In the genomic region with DNA sequence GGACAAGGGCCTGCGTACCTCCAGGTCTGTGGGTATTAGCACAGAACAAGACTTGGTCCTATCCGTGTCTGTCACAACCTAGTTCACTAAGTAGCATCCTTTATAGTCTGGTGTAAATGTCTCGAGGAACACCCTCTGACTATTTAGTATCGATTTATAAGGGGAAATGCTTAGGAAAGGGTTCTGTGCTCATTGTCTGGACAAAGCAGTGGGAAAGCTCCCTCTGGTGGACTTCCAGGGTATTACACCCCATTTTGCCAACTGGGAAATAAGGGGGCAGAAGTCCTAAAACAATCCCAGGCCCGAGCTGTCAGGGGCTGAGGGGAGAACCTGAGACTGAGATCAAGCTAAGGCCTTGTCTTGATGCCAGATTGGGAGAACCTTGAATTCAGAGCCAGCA, we compare ENCODE assay signal across 9 mouse cellular contexts. TPM values are rescaled to one million over a fixed set of nuclear protein-coding genes. Genes with fewer than 3 reads are reported as not detected.
A peak's percentile ranks its signal among the peaks of the same experiment; 100 is the strongest.
DNase-seq lines count a peak whose midpoint lies in the region; ATAC-seq and TF ChIP-seq lines count a peak whose summit lies in the region.
"Had no signal": no experiment of that assay in that cellular context is flagged by ENCODE, and none has a peak within 500 bp of the region (broad histone marks: within the 10 kb centered on the region; RNA-seq: fewer than 3 reads in every experiment).

No protein-coding gene starts in this region.

- no peak overlapping the region for H3K4me2 ChIP-seq in liver, embryonic 14.5 days (ENCODE audit: low read depth)
- no peak overlapping the region for H3K4me2 ChIP-seq in neural tube, embryonic 14.5 days (ENCODE audit: low read depth, low read length)

- H3K9ac ChIP-seq in liver, embryonic 14.5 days (replicated peaks), result no peak overlapping the region
- no peak overlapping the region for H3K9ac ChIP-seq in neural tube, embryonic 14.5 days (replicated peaks; ENCODE audit: low read depth, low read length)

- no peaks in the 10 kb centered on the region; a peak in 1 of 4 replicates for H3K4me1 ChIP-seq in liver, embryonic 14.5 days (replicated peaks; ENCODE audit: control insufficient read depth in 2 of 2, insufficient read depth in 2 of 2, low read length in 1 of 2)
- no peaks in the 10 kb centered on the region for H3K4me1 ChIP-seq in neural tube, embryonic 14.5 days (ENCODE audit: control insufficient read depth, insufficient read depth, low read length)
- H3K4me1 ChIP-seq in thymus, adult 2 months (replicated peaks; ENCODE audit: control insufficient read depth, insufficient read depth, low read length), result no peaks in the 10 kb centered on the region

- peaks cover 12% of the 10 kb centered on the region for H3K36me3 ChIP-seq in liver, embryonic 14.5 days (replicated peaks; ENCODE audit: control insufficient read depth, insufficient read depth, low read depth)
- peaks cover 11% of the 10 kb centered on the region for H3K36me3 ChIP-seq in neural tube, embryonic 14.5 days (ENCODE audit: control insufficient read depth, insufficient read depth, low read length)
- peaks cover 18% of the 10 kb centered on the region for H3K36me3 ChIP-seq in thymus, adult 2 months (ENCODE audit: control insufficient read depth, insufficient read depth, low read length)

- no peak overlapping the region for H3K4me3 ChIP-seq in liver, embryonic 14.5 days (ENCODE audit: insufficient read depth in 1 of 2, low read depth in 2 of 2, low read length in 2 of 2)
- H3K4me3 ChIP-seq in neural tube, embryonic 14.5 days (ENCODE audit: low read depth, low read length), result no peak overlapping the region
- H3K4me3 ChIP-seq in thymus, adult 2 months (ENCODE audit: control insufficient read depth, insufficient read depth, low read length), result no peak overlapping the region
- H3K4me3 ChIP-seq: myocyte had no signal

- TF ChIP-seq POLR2A in thymus, adult 2 months (IDR thresholded peaks at IDR 0.05; ENCODE audit: control insufficient read depth, extremely low read depth, insufficient read depth, low read length, poor library complexity), result no peak

- no peaks in the 10 kb centered on the region for H3K9me3 ChIP-seq in liver, embryonic 14.5 days (ENCODE audit: control insufficient read depth, low read length)
- no peaks in the 10 kb centered on the region for H3K9me3 ChIP-seq in neural tube, embryonic 14.5 days (ENCODE audit: control insufficient read depth, low read length)

- no peak for TF ChIP-seq EP300 in liver, embryonic 14.5 days (IDR thresholded peaks at IDR 0.05; ENCODE audit: low read depth)

- peak; percentile 28; the same call in 1 of the 2 replicates for ATAC-seq in frontal cortex, adult (ENCODE audit: low TSS enrichment)
- ATAC-seq in liver, embryonic 14.5 days (ENCODE audit: insufficient read depth), result no peak
- ATAC-seq in neural tube, embryonic 14.5 days (ENCODE audit: low read depth), result peak; percentile 11; the same call in 1 of the 2 replicates

- DNase-seq in A20 (ENCODE audit: low read depth, low spot score), result peak; percentile 63
- DNase-seq in Muller cell, postnatal 12 days (ENCODE audit: inconsistent ontology term), result peak; percentile 54
- DNase-seq in cerebellum, adult 8-10 months, result peak; percentile 68
- DNase-seq in kidney, adult 18-20 months, result peak; percentile 77
- DNase-seq in liver, embryonic 14.5 days (ENCODE audit: low read depth in 3 of 3, low spot score in 3 of 3), result peak; percentile 45 to 51 (median 46)
- DNase-seq in thymus, adult 2 months, result peak; percentile 70

- H3K27ac ChIP-seq in liver, embryonic 14.5 days, result no peak overlapping the region
- H3K27ac ChIP-seq in neural tube, embryonic 14.5 days (ENCODE audit: low read depth, low read length), result no peak overlapping the region
- no peak overlapping the region for H3K27ac ChIP-seq in thymus, adult 2 months (ENCODE audit: control insufficient read depth, insufficient read depth, low read length)

- no peaks in the 10 kb centered on the region for H3K27me3 ChIP-seq in liver, embryonic 14.5 days (ENCODE audit: control insufficient read depth, insufficient read depth, low read length)
- H3K27me3 ChIP-seq in neural tube, embryonic 14.5 days (ENCODE audit: control insufficient read depth, insufficient read depth, low read length), result no peaks in the 10 kb centered on the region
- H3K27me3 ChIP-seq in thymus, adult 2 months (ENCODE audit: control insufficient read depth, insufficient read depth, low read length), result no peaks in the 10 kb centered on the region; the same call in 1 of the 2 replicates

- peak; percentile 94 for TF ChIP-seq CTCF in liver, embryonic 14.5 days (IDR thresholded peaks at IDR 0.05; ENCODE audit: low read depth)
- peak; percentile 23; the same call in 1 of the 2 replicates for TF ChIP-seq CTCF in thymus, adult 2 months (IDR thresholded peaks at IDR 0.05; ENCODE audit: borderline replicate concordance, control insufficient read depth, extremely low read depth, insufficient read depth, low read length, poor library complexity)

- WGBS in liver, embryonic 14.5 days (ENCODE audit: insufficient replicate concordance), result 19% methylated on average over 5 of the region's 5 CpGs
- WGBS in neural tube, embryonic 14.5 days, result 20% methylated on average over 5 of the region's 5 CpGs
- 22% methylated on average over 5 of the region's 5 CpGs for WGBS in thymus, adult 2 months

RNA-seq across cellular contexts. Expression of a gene that starts 10.3 kb away (rescaled TPM):
- 29.9 and 30.9 TPM in 2 replicates for polyA plus RNA-seq in liver, embryonic 14.5 days (2012; rRNA removed)
- 42.9 and 44.6 TPM in 2 replicates for polyA plus RNA-seq in liver, embryonic 14.5 days (2014; fragmentation: Nextera tagmentation; extraction: Ambion mirVana)
- 123 and 147 TPM in 2 replicates for polyA plus RNA-seq in neural tube, embryonic 14.5 days (2014; fragmentation: Nextera tagmentation; extraction: Ambion mirVana)
- polyA plus RNA-seq in thymus, adult 2 months (2012; rRNA removed), result 122 and 128 TPM in 2 replicates

RNA-seq across cellular contexts. Expression of a gene that starts 10.3 kb away (rescaled TPM):
- 0.21 and 0.60 TPM in 2 replicates for polyA plus RNA-seq in liver, embryonic 14.5 days (2012; rRNA removed)
- 0.08 and 0.16 TPM in 2 replicates for polyA plus RNA-seq in liver, embryonic 14.5 days (2014; fragmentation: Nextera tagmentation; extraction: Ambion mirVana)
- polyA plus RNA-seq in neural tube, embryonic 14.5 days (2014; fragmentation: Nextera tagmentation; extraction: Ambion mirVana), result 6.0 and 6.5 TPM in 2 replicates
- 0.66 and 1.1 TPM in 2 replicates for polyA plus RNA-seq in thymus, adult 2 months (2012; rRNA removed)

RNA-seq across cellular contexts. Expression of a gene that starts 16.2 kb away (rescaled TPM):
- 0.07 and 0.14 TPM in 2 replicates for polyA plus RNA-seq in liver, embryonic 14.5 days (2012; rRNA removed)
- polyA plus RNA-seq in liver, embryonic 14.5 days (2014; fragmentation: Nextera tagmentation; extraction: Ambion mirVana), result 0.06 and 0.23 TPM in 2 replicates
- not detected in 2 replicates for polyA plus RNA-seq in neural tube, embryonic 14.5 days (2014; fragmentation: Nextera tagmentation; extraction: Ambion mirVana)
- polyA plus RNA-seq in thymus, adult 2 months (2012; rRNA removed), result 4.5 and 13.2 TPM in 2 replicates

RNA-seq across cellular contexts. Expression of a gene that starts 22.4 kb away (rescaled TPM):
- 15.4 and 16.3 TPM in 2 replicates for polyA plus RNA-seq in liver, embryonic 14.5 days (2012; rRNA removed)
- polyA plus RNA-seq in liver, embryonic 14.5 days (2014; fragmentation: Nextera tagmentation; extraction: Ambion mirVana), result 7.2 and 10.1 TPM in 2 replicates
- 43.6 and 45.2 TPM in 2 replicates for polyA plus RNA-seq in neural tube, embryonic 14.5 days (2014; fragmentation: Nextera tagmentation; extraction: Ambion mirVana)
- 63.4 and 70.8 TPM in 2 replicates for polyA plus RNA-seq in thymus, adult 2 months (2012; rRNA removed)

RNA-seq across cellular contexts. Expression of a gene that starts 33.7 kb away (rescaled TPM):
- polyA plus RNA-seq in liver, embryonic 14.5 days (2012; rRNA removed), result 0.87 and 0.92 TPM in 2 replicates
- 1.5 TPM in 2 replicates for polyA plus RNA-seq in liver, embryonic 14.5 days (2014; fragmentation: Nextera tagmentation; extraction: Ambion mirVana)
- polyA plus RNA-seq in neural tube, embryonic 14.5 days (2014; fragmentation: Nextera tagmentation; extraction: Ambion mirVana), result 7.0 and 7.3 TPM in 2 replicates
- 27.6 and 34.0 TPM in 2 replicates for polyA plus RNA-seq in thymus, adult 2 months (2012; rRNA removed)
